Mouse (Mus musculus) hindbrain, embryonic 16.5 days (tissue): ENCODE measurements around the gene Zfp715. TPM values are rescaled to one million over a fixed set of nuclear protein-coding genes. Genes with fewer than 3 reads are reported as not detected.

Experiments
- ATAC-seq: fragments of 200-750 bp; cut with Nextera tagmentation; 2 replicates; pipeline ENCODE4 v1.8.0; 2017; ENCODE audit warnings: moderate TSS enrichment, moderate library complexity
- H3K27ac ChIP-seq: fragments of 300-500 bp; sonication (generic); 2 replicates; pipeline ENCODE4 v1.5.1; 2014; ENCODE audit warnings: low read depth, mild to moderate bottlenecking, control low read depth, low read length, moderate library complexity
- H3K27me3 ChIP-seq: fragments of 300-500 bp; sonication (generic); replicated peaks from 2 replicates; pipeline ENCODE4 v1.6.1; 2014; ENCODE audit warnings: low read length; ENCODE audit not compliant: control insufficient read depth, insufficient read depth
- H3K36me3 ChIP-seq: fragments of 300-500 bp; sonication (generic); 2 replicates; pipeline ENCODE4 v1.6.1; 2014; ENCODE audit warnings: mild to moderate bottlenecking, low read length, moderate library complexity, mixed read lengths; ENCODE audit not compliant: control insufficient read depth, insufficient read depth
- H3K4me1 ChIP-seq: fragments of 300-500 bp; sonication (generic); 2 replicates; pipeline ENCODE4 v1.6.1; 2014; ENCODE audit warnings: low read depth, low read length; ENCODE audit not compliant: control insufficient read depth, insufficient read depth
- H3K4me2 ChIP-seq: fragments of 300-500 bp; sonication (generic); 2 replicates; pipeline ENCODE4 v1.6.1; 2014; ENCODE audit warnings: mild to moderate bottlenecking, low read length, control low read depth, moderate library complexity
- H3K4me3 ChIP-seq: fragments of 300-500 bp; sonication (generic); 2 replicates; pipeline ENCODE4 v1.5.1; 2014; ENCODE audit warnings: mild to moderate bottlenecking, low read length, control low read depth, moderate library complexity
- H3K9ac ChIP-seq: fragments of 300-500 bp; sonication (generic); 2 replicates; pipeline ENCODE4 v1.6.1; 2014; ENCODE audit warnings: low read depth, mild to moderate bottlenecking, control low read depth, low read length, moderate library complexity
- H3K9me3 ChIP-seq: fragments of 300-500 bp; sonication (generic); 2 replicates; pipeline ENCODE4 v1.6.1; 2014; ENCODE audit warnings: mild to moderate bottlenecking, low read length, moderate library complexity; ENCODE audit not compliant: control insufficient read depth
- WGBS: fragments of 180-500 bp; shearing (Covaris S2); extraction: QIAGEN DNeasy Blood & Tissue Kit; methylation state at CpG from one replicate; pipeline ENCODE4 v1.1.7; 2014; 5-methylcytosine and 5-hydroxymethylcytosine counted together
- polyA plus RNA-seq: library from polyadenylated mRNA; unstranded; fragments of >200 nt; fragmentation: Nextera tagmentation; extraction: Ambion mirVana; gene quantifications from 2 replicates; pipeline ENCODE4 v1.2.1, GENCODE M21; 2015

Zfp715 gene
- polyA plus RNA-seq, 1 experiment from 2014 or later, result 19.3 TPM

DNA sequence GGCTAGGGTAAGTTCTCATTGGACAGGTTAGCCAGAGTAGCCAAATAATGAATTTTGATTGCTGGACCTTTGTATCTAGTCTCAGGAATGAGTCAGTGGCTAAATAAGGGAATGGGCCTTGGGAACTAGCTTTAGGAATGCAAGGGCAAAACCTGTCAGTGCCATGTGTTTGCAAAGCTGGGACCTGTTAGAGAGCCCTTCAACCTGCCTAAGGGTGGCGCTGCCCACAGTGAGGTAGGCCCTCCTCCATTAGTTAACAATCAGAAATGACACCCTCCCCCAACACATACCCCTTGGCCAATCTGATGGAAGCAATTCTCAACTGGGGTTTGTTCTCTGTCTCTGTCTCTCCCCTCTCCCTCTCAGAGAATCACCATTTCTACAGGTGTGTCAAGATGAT is 33.5 kb upstream of the Zfp715 start:
- no peak for ATAC-seq
- Histone ChIP-seq H3K4me2 (no peak overlapping the region), H3K9ac (no peak overlapping the region), H3K9me3 (no peaks in the 10 kb centered on the region), H3K36me3 (no peaks in the 10 kb centered on the region), H3K27ac (no peak overlapping the region), H3K4me1 (no peaks in the 10 kb centered on the region), H3K4me3 (no peak overlapping the region), H3K27me3 (no peaks in the 10 kb centered on the region)
- WGBS, result 58% methylated on average over 1 of the region's 1 CpGs

DNA sequence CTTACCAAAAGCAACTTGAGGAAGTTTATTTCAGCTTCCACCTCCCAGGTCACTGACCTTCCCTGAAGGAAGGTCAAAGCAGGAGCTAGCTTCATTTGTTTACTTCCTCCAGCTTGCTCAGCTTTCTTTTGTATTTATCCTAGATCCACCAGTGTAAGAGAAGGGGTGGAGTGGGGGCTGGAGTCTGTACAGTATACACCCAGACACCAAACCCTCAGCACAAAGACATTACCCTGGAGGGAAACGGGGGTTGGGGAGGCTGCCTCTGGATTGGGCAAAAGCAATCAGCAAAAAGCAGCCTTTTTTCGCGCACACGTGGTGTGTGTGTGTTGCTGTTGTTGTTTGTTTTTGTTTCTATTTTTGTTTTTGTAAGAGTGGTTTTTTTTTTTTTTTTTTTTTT is 33.1 kb upstream of the Zfp715 start:
- H3K27ac ChIP-seq, result no peak overlapping the region
- no peaks in the 10 kb centered on the region for H3K36me3 ChIP-seq
- H3K27me3 ChIP-seq, result no peaks in the 10 kb centered on the region
- no peak overlapping the region for H3K4me3 ChIP-seq
- H3K9me3 ChIP-seq, result no peaks in the 10 kb centered on the region
- no peak for ATAC-seq
- 84% methylated on average over 4 of the region's 4 CpGs for WGBS
- no peak overlapping the region for H3K9ac ChIP-seq
- no peak overlapping the region for H3K4me2 ChIP-seq
- no peaks in the 10 kb centered on the region for H3K4me1 ChIP-seq

DNA sequence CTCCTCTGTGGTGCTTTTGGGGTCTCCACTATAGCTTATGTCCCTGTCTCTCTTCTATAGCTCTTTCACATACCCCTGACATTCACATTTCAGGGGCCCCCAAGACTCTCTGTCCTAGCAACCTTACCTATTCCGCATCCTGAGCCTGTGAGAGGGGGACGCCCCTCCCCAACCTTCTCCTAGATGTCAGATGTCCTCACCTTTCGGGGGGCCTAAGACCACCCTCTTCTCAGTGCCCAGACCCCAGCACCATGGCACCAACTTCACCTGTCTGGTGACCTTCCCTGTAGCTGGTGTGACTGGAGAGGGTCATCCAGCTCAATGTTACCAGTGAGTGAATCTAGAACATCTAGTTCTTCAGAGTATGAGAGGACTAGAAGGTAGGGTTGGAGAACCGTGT is 31.4 kb upstream of the Zfp715 start:
- ATAC-seq, result no peak
- Histone ChIP-seq H3K9me3 (no peaks in the 10 kb centered on the region), H3K4me3 (no peak overlapping the region)

DNA sequence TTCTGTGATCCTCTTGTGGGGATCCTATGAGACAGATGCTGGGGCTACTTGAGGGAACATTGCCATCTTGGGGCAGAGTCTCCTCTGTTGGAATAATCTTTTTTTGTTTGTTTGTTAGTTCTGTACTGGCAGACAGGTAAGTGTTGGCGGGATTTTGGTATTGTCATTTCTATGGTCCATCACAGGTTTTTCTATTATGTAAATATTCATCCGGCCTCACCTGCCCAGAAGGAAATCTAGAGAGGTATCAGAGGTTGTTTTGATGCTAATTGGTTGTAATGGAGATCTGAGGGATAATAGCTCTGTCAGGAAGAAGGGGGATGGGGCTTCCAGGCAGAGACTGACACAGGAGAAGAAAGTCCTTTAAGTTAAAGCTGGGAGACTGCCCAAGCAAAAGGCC is 30.9 kb upstream of the Zfp715 start:
- Histone ChIP-seq H3K9ac (no peak overlapping the region), H3K27me3 (no peaks in the 10 kb centered on the region), H3K4me1 (no peaks in the 10 kb centered on the region), H3K4me2 (no peak overlapping the region), H3K27ac (no peak overlapping the region), H3K9me3 (no peaks in the 10 kb centered on the region), H3K36me3 (no peaks in the 10 kb centered on the region), H3K4me3 (no peak overlapping the region)
- ATAC-seq, result no peak
- WGBS, result 81% methylated on average over 2 of the region's 2 CpGs

More for the DNA sequence above, 31.4 kb upstream of the Zfp715 start:
- no peak overlapping the region for H3K9ac ChIP-seq
- H3K27me3 ChIP-seq, result no peaks in the 10 kb centered on the region
- no peak overlapping the region for H3K4me2 ChIP-seq
- no peaks in the 10 kb centered on the region for H3K36me3 ChIP-seq
- H3K27ac ChIP-seq, result no peak overlapping the region
- H3K4me1 ChIP-seq, result no peaks in the 10 kb centered on the region
- WGBS, result 82% methylated on average over 4 of the region's 4 CpGs

DNA sequence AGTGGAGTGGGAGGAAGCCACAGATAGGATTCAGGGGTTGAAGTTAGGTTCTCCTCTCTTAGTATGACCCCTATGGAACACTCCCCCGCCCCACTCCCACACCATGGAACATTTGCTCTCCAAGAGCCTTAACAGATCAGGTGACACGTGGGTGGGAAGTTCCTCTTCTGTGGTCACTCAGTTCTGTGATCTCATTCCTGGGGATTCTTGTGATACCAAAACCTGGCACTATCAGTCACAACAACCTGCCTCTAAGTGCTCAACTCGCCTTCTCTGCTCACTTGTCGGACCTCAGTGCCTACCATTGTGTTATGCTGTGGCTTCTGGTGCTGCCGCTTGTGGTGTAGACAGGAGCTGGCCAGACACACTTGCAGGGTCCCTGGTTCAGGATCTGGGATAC is 30.1 kb upstream of the Zfp715 start:
- Histone ChIP-seq H3K4me2 (no peak overlapping the region), H3K4me1 (no peaks in the 10 kb centered on the region), H3K9ac (no peak overlapping the region), H3K27me3 (no peaks in the 10 kb centered on the region), H3K4me3 (no peak overlapping the region), H3K9me3 (no peaks in the 10 kb centered on the region), H3K36me3 (no peaks in the 10 kb centered on the region), H3K27ac (no peak overlapping the region)
- ATAC-seq, result no peak
- 89% methylated on average over 5 of the region's 5 CpGs for WGBS

DNA sequence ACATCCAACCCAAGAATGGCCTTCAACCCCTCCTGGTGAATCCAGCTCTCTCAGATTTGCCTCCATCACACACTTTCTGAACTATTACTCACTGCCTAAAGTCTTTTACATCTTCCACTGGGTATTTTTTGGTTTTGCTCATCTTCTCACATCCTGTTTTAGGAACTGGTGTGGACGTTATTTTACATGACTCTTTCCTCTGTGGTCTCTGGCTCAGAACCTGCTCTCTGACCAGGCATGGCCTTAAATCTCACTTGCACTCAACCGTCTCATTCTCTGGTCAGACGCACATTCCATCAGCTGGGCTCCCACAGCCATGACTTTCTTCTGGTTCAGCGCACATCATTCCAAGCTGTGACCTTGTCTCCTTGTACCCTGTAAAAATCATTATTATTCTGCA is 27.7 kb upstream of the Zfp715 start:
- no peak for ATAC-seq
- Histone ChIP-seq H3K4me3 (no peak overlapping the region), H3K4me2 (no peak overlapping the region), H3K27ac (no peak overlapping the region), H3K36me3 (no peaks in the 10 kb centered on the region), H3K9me3 (0 out of 2 replicates have a peak, but pooled peaks cover 4% of the 10 kb centered on the region), H3K9ac (no peak overlapping the region), H3K27me3 (no peaks in the 10 kb centered on the region), H3K4me1 (no peaks in the 10 kb centered on the region)
- 84% methylated on average over 4 of the region's 4 CpGs for WGBS

DNA sequence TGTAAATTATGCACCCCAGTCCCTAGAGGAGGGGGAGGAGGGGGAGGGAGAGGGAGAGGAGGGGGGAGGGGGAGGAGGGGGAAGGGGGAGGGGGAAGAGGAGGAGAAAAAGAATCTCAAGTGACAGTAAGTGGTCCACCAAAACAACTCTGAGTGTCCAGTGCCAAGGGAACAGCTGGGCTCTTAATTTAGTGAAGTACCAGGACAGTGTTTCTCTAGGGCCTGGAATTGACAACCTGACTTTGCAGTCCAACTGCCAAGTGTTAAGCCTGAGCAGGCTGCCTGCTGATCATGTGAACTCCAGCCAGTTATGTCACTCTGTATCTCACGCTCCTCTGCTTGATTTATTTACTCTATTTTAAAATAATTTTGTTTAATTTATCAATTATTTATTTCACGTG is 20.8 kb upstream of the Zfp715 start:
- H3K4me1 ChIP-seq, result no peaks in the 10 kb centered on the region
- no peaks in the 10 kb centered on the region for H3K36me3 ChIP-seq
- 0 out of 2 replicates have a peak, but pooled peaks cover 4% of the 10 kb centered on the region for H3K9me3 ChIP-seq
- H3K4me2 ChIP-seq, result no peak overlapping the region
- H3K27me3 ChIP-seq, result no peaks in the 10 kb centered on the region
- ATAC-seq, result peak; percentile 64
- WGBS, result 66% methylated on average over 2 of the region's 2 CpGs
- H3K4me3 ChIP-seq, result no peak overlapping the region
- no peak overlapping the region for H3K27ac ChIP-seq
- no peak overlapping the region for H3K9ac ChIP-seq

DNA sequence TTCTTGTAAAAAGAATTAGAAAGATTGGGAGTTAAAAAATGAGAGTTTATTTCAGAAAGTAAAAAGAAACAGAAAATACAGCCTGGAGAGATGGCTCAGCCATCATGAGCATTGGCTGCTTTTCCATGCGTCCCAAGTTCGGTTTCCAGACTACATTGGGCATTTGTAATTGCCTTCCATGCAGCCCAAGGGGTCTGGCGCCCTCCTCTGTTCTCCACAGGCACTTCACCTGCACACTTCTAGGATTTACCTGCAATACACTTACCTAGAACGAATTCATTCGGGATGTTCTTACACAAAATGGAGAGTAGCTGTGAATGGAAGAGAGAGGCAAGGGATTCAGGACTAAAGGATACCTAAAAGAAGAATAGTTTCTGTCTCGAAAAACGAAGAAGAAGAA is 20.1 kb upstream of the Zfp715 start:
- Histone ChIP-seq H3K4me1 (no peaks in the 10 kb centered on the region), H3K4me3 (no peak overlapping the region), H3K27ac (no peak overlapping the region), H3K9ac (no peak overlapping the region), H3K4me2 (no peak overlapping the region), H3K27me3 (no peaks in the 10 kb centered on the region), H3K36me3 (no peaks in the 10 kb centered on the region), H3K9me3 (0 out of 2 replicates have a peak, but pooled peaks cover 4% of the 10 kb centered on the region)
- 35% methylated on average over 5 of the region's 7 CpGs for WGBS
- ATAC-seq, result no peak

DNA sequence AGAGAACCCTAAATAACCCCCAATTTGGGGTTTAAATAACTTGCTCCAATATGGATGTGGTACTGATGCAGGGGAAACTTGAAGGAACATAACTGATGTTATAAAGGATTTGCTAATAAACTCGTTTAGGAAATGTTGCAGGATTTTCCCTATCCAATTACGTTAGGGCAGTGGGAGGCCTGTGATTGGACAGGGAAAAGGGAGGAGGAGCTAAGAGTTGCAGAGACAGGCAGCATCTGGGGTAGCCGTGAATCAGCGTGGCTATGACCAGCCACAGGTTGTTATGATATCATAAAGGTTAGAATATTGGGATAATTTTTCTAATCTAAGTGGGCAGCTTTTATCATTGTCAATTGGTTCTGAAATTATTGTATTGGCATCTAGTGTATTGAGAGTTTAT is 15.0 kb upstream of the Zfp715 start:
- Histone ChIP-seq H3K4me2 (no peak overlapping the region), H3K36me3 (no peaks in the 10 kb centered on the region), H3K4me1 (no peaks in the 10 kb centered on the region), H3K9me3 (no peaks in the 10 kb centered on the region), H3K4me3 (no peak overlapping the region), H3K27me3 (no peaks in the 10 kb centered on the region), H3K9ac (no peak overlapping the region), H3K27ac (no peak overlapping the region)
- ATAC-seq, result no peak
- WGBS, result 79% methylated on average over 4 of the region's 4 CpGs

DNA sequence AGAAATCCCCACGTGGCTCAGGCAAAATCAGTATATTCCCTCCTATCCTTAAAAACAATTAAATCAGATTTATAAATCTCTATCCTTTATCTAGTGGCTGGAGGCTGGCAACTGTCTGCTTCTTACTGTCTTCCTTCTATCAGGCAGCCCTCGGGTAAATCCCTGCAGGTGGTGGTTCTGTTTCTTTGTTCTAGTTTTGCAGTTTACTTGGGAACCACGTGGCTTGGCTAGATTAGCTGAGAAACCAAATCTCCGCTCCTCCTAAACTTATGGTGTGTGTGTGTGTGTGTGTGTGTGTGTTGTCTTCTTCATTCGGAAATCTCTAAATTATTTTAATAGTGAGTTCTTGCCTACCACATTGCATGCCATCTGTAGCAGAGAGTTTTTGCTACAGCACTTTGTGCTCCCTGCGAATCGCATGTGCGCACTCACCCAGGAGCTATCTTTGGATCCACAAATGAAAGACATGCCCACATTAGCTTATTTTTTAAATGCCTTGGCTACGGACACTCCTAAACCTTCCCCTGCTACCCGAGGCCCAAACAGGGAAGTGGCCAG is 13.2 kb upstream of the Zfp715 start:
- H3K27ac ChIP-seq, result no peak overlapping the region
- no peak overlapping the region for H3K4me3 ChIP-seq
- no peaks in the 10 kb centered on the region for H3K36me3 ChIP-seq
- no peak overlapping the region for H3K4me2 ChIP-seq
- H3K27me3 ChIP-seq, result no peaks in the 10 kb centered on the region
- no peaks in the 10 kb centered on the region for H3K4me1 ChIP-seq
- ATAC-seq, result no peak
- H3K9me3 ChIP-seq, result no peaks in the 10 kb centered on the region
- no peak overlapping the region for H3K9ac ChIP-seq
- 56% methylated on average over 10 of the region's 10 CpGs for WGBS
